Mouse (Mus musculus) midbrain, postnatal 0 days (tissue): ENCODE measurements around the gene Golga1. TPM values are rescaled to one million over a fixed set of nuclear protein-coding genes. Genes with fewer than 3 reads are reported as not detected.

Source experiments
- ATAC-seq: fragments of 200-750 bp; cut with Nextera tagmentation; 2 replicates; pipeline ENCODE4 v1.8.0; 2017; ENCODE audit warnings: moderate number of reproducible peaks, mild to moderate bottlenecking, moderate TSS enrichment, moderate library complexity; ENCODE audit not compliant: low FRiP score
- DNase-seq: peaks from one replicate; pipeline ENCODE4 v3.0.0-alpha.2; 2015; ENCODE audit warnings: low spot score
- H3K27ac ChIP-seq: fragments of 300-500 bp; sonication (generic); 2 replicates; pipeline ENCODE4 v1.5.1; 2014; ENCODE audit warnings: low read depth, mild to moderate bottlenecking, low read length, mixed read lengths
- H3K27me3 ChIP-seq: fragments of 300-500 bp; sonication (generic); 2 replicates; pipeline ENCODE4 v1.6.1; 2014; ENCODE audit warnings: low read length, control low read depth, mixed read lengths; ENCODE audit not compliant: insufficient read depth
- H3K36me3 ChIP-seq: fragments of 300-500 bp; sonication (generic); 2 replicates; pipeline ENCODE4 v1.6.1; 2014; ENCODE audit warnings: low read length, control low read depth, mixed read lengths; ENCODE audit not compliant: insufficient read depth
- H3K4me1 ChIP-seq: fragments of 300-500 bp; sonication (generic); 2 replicates; pipeline ENCODE4 v1.6.1; 2014; ENCODE audit warnings: mild to moderate bottlenecking, control low read depth, antibody characterized with exemption, low read length, mixed read lengths; ENCODE audit not compliant: insufficient read depth
- H3K4me2 ChIP-seq: fragments of 300-500 bp; sonication (generic); 2 replicates; pipeline ENCODE4 v1.6.1; 2014; ENCODE audit warnings: low read depth, mild to moderate bottlenecking, low read length, mixed read lengths; ENCODE audit not compliant: poor library complexity, severe bottlenecking
- H3K4me3 ChIP-seq: fragments of 300-500 bp; sonication (generic); 2 replicates; pipeline ENCODE4 v1.5.1; 2014; ENCODE audit warnings: low read depth, mild to moderate bottlenecking, low read length, moderate library complexity
- H3K9ac ChIP-seq: fragments of 300-500 bp; sonication (generic); replicated peaks from 2 replicates; pipeline ENCODE4 v1.6.1; 2014; ENCODE audit warnings: mild to moderate bottlenecking, low read length, moderate library complexity, mixed read lengths; ENCODE audit not compliant: poor library complexity, severe bottlenecking
- H3K9me3 ChIP-seq: fragments of 300-500 bp; sonication (generic); 2 replicates; pipeline ENCODE4 v1.6.1; 2016; ENCODE audit warnings: low read length, control low read depth
- CTCF ChIP-seq: IDR thresholded peaks from 2 replicates; pipeline ENCODE4 v1.5.1; 2016; ENCODE audit warnings: antibody characterized with exemption, mild to moderate bottlenecking
- WGBS: fragments of 180-500 bp; shearing (Covaris S2); extraction: QIAGEN DNeasy Blood & Tissue Kit; methylation state at CpG from one replicate; pipeline ENCODE4 v1.1.7; 2014; 5-methylcytosine and 5-hydroxymethylcytosine counted together
- polyA plus RNA-seq: library from polyadenylated mRNA; unstranded; fragments of >200 nt; fragmentation: Nextera tagmentation; extraction: Ambion mirVana; gene quantifications from 2 replicates; pipeline ENCODE4 v1.2.1, GENCODE M21; 2015
- total RNA-seq: library from RNA; depleted of rRNA; stranded (reverse); fragments of >200 nt; gene quantifications from 2 replicates; pipeline ENCODE4 v1.2.3, GENCODE M21; 2014

The Golga1 gene
- total and polyA plus RNA-seq, 2 experiments from 2014 or later: 22.2 to 27.5 TPM

DNA sequence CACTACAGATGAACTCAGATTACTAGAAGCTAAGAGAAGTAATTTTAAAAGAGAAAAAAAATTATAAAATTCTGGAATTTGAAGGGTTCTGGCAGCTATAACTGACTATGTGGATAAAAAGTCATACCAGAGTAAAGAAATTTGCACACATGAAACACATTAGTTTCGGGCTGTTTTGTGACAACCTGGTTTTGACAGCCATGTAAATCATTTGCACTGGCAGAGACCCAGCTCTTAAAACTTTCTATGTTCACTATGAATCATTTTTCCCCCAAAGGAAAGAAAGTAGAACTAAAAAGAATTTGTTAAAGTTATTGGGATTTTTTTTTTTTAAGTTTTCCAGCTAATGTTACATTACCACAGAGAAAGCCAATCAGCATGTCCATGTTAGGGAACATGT lies 26.6 kb upstream of the Golga1 start:
- Histone ChIP-seq H3K27me3 (no peaks in the 10 kb centered on the region), H3K9ac (no peak overlapping the region), H3K4me1 (no peaks in the 10 kb centered on the region), H3K9me3 (no peaks in the 10 kb centered on the region), H3K4me3 (no peak overlapping the region), H3K27ac (no peak overlapping the region), H3K4me2 (no peak overlapping the region), H3K36me3 (peaks cover 12% of the 10 kb centered on the region; the same call in 1 of the 2 replicates)
- WGBS: 96% methylated on average over 1 of the region's 1 CpGs
- DNase-seq (no peak), ATAC-seq (no peak)
- TF ChIP-seq CTCF: no peak

DNA sequence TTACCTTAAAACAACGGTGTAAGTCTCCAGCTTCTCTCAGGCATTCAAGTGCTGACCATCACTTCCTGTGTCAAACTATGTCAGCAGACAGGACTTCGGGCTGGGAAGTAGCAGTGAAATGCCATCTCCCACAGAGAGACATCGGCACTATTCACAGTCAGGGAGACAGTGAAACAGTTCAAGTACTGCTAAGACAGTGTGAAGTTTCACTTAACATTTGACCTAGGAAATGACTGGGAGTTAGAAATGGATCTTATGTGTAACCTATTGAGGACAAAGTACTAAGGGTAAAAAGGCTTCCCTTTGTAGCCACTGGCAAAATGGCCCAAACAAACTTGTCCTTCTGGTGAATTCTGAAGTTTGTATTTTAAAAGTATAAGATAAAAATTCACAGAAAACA lies 17.4 kb upstream of the Golga1 start:
- no peak overlapping the region for H3K27ac ChIP-seq
- H3K36me3 ChIP-seq: peaks cover 30% of the 10 kb centered on the region
- no peak overlapping the region for H3K4me2 ChIP-seq
- no peak overlapping the region for H3K9ac ChIP-seq
- H3K4me3 ChIP-seq: no peak overlapping the region
- ATAC-seq (no peak), DNase-seq (no peak)
- WGBS: 86% methylated on average over 3 of the region's 3 CpGs
- H3K27me3 ChIP-seq: no peaks in the 10 kb centered on the region
- TF ChIP-seq CTCF: no peak
- H3K9me3 ChIP-seq: no peaks in the 10 kb centered on the region
- H3K4me1 ChIP-seq: no peaks in the 10 kb centered on the region

DNA sequence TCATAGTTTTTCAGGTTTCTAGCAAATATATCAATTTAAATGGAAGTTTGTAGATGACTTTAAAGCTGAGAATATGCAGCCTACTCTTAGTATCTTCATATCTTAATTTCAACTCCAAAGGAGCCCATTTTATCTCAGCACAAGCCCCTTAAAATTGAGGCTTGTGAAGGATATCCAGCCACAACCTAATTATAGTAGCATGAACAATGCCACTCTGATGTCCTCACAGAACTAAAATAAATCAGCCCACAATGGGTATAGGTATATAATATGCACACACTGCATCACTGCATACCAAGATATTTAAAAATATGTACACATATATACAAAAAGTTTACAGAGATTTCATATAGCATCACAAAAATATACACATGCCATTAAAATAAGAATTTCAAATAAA lies 5.3 kb upstream of the Golga1 start:
- Histone ChIP-seq H3K9me3 (no peaks in the 10 kb centered on the region), H3K4me2 (no peak overlapping the region), H3K9ac (no peak overlapping the region), H3K27ac (no peak overlapping the region), H3K4me1 (no peaks in the 10 kb centered on the region), H3K27me3 (no peaks in the 10 kb centered on the region), H3K36me3 (no peaks in the 10 kb centered on the region; the same call in 1 of the 2 replicates), H3K4me3 (no peak overlapping the region)
- no peak for TF ChIP-seq CTCF
- ATAC-seq (no peak), DNase-seq (no peak)

DNA sequence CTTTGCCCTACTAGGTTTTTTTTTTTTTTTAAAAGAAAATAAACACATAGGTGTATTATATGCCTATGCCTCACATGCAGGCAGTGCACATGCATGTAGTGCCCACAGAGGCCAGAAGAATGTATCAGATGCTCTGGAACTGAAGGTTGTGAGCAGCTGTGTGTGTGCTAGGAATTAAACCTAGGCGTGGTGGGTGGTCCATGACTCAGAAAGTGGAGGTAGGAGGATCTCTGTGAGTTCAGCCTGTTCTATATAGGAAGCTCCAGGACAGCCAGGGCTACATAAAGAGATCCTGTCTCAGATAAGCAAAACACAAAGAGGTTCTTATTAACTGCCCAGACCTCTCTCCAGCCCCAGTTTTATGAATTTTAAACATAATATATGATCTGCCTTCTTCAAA lies 3.8 kb upstream of the Golga1 start:
- H3K36me3 ChIP-seq: no peaks in the 10 kb centered on the region; the same call in 1 of the 2 replicates
- 65% methylated on average over 1 of the region's 1 CpGs for WGBS
- H3K4me2 ChIP-seq: no peak overlapping the region
- ATAC-seq (no peak), DNase-seq (no peak)
- H3K4me3 ChIP-seq: no peak overlapping the region
- H3K27me3 ChIP-seq: no peaks in the 10 kb centered on the region
- H3K9ac ChIP-seq: no peak overlapping the region
- no peaks in the 10 kb centered on the region for H3K9me3 ChIP-seq
- H3K27ac ChIP-seq: no peak overlapping the region
- TF ChIP-seq CTCF: no peak
- no peaks in the 10 kb centered on the region for H3K4me1 ChIP-seq

DNA sequence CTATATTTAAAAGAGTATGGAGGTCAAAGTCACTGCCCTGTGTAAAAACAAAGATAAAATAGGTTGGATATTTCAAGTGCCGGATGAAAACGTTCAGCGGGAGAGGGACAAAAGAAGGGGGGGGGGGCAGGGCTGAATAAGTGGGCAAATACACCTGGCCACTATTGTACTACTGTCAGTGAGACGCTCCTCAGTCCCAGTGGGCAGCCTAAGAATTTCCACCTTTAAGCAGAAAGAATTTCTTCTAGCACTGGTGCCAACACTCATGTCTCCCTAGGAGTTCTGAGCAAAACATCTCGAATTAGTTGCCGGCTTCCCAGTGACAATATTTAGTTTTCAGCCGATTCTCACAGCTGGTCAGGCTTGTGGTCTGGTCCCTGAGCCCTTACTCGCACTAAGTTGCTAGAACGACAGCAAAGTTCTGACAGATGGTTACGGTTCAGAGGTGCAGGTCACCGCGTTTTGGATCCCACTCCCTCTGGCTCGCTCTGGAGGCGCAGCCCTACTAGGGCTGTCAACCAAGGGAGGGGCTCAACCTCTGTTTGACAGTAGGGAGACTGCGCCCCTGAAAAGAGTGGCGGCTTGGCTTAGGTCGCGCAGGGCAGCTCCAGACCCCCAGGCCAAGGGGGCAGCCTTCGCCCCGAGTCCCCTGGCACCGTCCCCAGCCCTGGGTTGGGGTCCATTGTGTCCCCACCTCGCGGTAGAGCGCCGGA lies 498 bp downstream of the Golga1 start:
- 6% methylated on average over 25 of the region's 25 CpGs for WGBS
- DNase-seq (peak; percentile 15), ATAC-seq (peak; percentile 84)
- Histone ChIP-seq H3K27me3 (no peaks in the 10 kb centered on the region), H3K4me3 (peak overlapping the region; percentile 95), H3K9ac (peak overlapping the region; percentile 93), H3K4me1 (no peaks in the 10 kb centered on the region), H3K4me2 (peak overlapping the region; percentile 79), H3K27ac (peak overlapping the region; percentile 85), H3K36me3 (peaks cover 8% of the 10 kb centered on the region; the same call in 1 of the 2 replicates), H3K9me3 (no peaks in the 10 kb centered on the region)
- peak; percentile 22; the same call in 1 of the 2 replicates for TF ChIP-seq CTCF

DNA sequence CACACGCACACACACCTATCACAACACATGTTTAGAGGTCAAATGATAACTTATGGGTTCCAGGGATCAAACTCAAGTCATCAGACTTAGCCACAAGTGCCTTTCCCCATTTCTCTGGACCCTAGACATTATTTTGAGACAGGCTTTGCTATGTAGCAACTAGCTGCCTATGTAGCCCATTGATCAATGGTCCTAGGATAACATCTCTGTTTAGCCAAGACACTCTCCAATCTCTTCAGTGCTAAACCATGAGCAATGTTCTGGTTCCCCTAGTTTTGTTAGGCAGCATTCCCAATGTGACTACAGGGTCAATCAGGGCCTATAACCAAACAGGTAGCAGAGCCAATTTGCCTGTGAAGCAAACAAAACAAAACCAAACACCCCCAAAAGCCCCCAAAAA lies 16.8 kb downstream of the Golga1 start:
- no peak overlapping the region for H3K4me3 ChIP-seq
- WGBS: 98% methylated on average over 1 of the region's 1 CpGs
- no peak overlapping the region for H3K9ac ChIP-seq
- H3K4me2 ChIP-seq: no peak overlapping the region
- TF ChIP-seq CTCF: no peak
- no peak overlapping the region for H3K27ac ChIP-seq
- H3K4me1 ChIP-seq: no peaks in the 10 kb centered on the region
- DNase-seq (no peak), ATAC-seq (no peak)
- no peaks in the 10 kb centered on the region for H3K27me3 ChIP-seq
- H3K9me3 ChIP-seq: no peaks in the 10 kb centered on the region
- peaks cover 51% of the 10 kb centered on the region for H3K36me3 ChIP-seq
